Mouse (Mus musculus): ENCODE measurements around the gene Macf1. TPM values are rescaled to one million over a fixed set of nuclear protein-coding genes. Genes with fewer than 3 reads are reported as not detected.
"Not testable (repeated sequence)": the region's sequence is repeated elsewhere in the genome, so short reads cannot be mapped to it uniquely, and the experiment has no call there.

The Macf1 gene
- total RNA-seq, 2 experiments from 2014 or later: 176 to 202 TPM

- no peak for DNase-seq (ENCODE audit: low spot score in 2 of 2)
These were observed 230.4 kb downstream of the Macf1 start for GRCm38 (mm10) chr4:123453729-123454128.

GRCm38 (mm10) chr4:123451991-123452390, 232.2 kb downstream of the Macf1 start:
- no peak for DNase-seq (ENCODE audit: low spot score in 2 of 2)

- no peak for DNase-seq (ENCODE audit: low spot score in 2 of 2)
These were observed 234.9 kb downstream of the Macf1 start for GRCm38 (mm10) chr4:123449304-123449703.

- no peak for DNase-seq (ENCODE audit: low spot score in 2 of 2)
These were observed 236.1 kb downstream of the Macf1 start for GRCm38 (mm10) chr4:123448015-123448414.

GRCm38 (mm10) chr4:123447251-123447650, 236.9 kb downstream of the Macf1 start:
- DNase-seq (ENCODE audit: low spot score in 2 of 2): no peak

GRCm38 (mm10) chr4:123446754-123447153, 237.4 kb downstream of the Macf1 start:
- no peak for DNase-seq (ENCODE audit: low spot score in 2 of 2)

- DNase-seq (ENCODE audit: low spot score in 2 of 2): not testable (repeated sequence)
These were observed 237.9 kb downstream of the Macf1 start for GRCm38 (mm10) chr4:123446221-123446620.

GRCm38 (mm10) chr4:123438414-123438813, 245.7 kb downstream of the Macf1 start:
- DNase-seq (ENCODE audit: low spot score in 2 of 2): no peak

- no peak for DNase-seq (ENCODE audit: low spot score in 2 of 2)
These were observed 251.0 kb downstream of the Macf1 start for GRCm38 (mm10) chr4:123433171-123433570.

- DNase-seq (ENCODE audit: low spot score in 2 of 2): no peak
These were observed 252.2 kb downstream of the Macf1 start for GRCm38 (mm10) chr4:123431936-123432335.

GRCm38 (mm10) chr4:123427900-123428684, 256.1 kb downstream of the Macf1 start:
- DNase-seq (ENCODE audit: low spot score in 2 of 2): no peak

- DNase-seq (ENCODE audit: low spot score in 2 of 2): no peak
These were observed 256.8 kb downstream of the Macf1 start for GRCm38 (mm10) chr4:123427271-123427899.

GRCm38 (mm10) chr4:123426429-123427080, 257.6 kb downstream of the Macf1 start:
- no peak for DNase-seq (ENCODE audit: low spot score in 2 of 2)

GRCm38 (mm10) chr4:123425672-123426272, 258.4 kb downstream of the Macf1 start:
- no peak for DNase-seq (ENCODE audit: low spot score in 2 of 2)

- no peak for DNase-seq (ENCODE audit: low spot score in 2 of 2)
These were observed 260.1 kb downstream of the Macf1 start for GRCm38 (mm10) chr4:123424050-123424449.

GRCm38 (mm10) chr4:123422828-123423227, 261.3 kb downstream of the Macf1 start:
- no peak for DNase-seq (ENCODE audit: low spot score in 2 of 2)

GRCm38 (mm10) chr4:123418032-123418431, 266.1 kb downstream of the Macf1 start:
- DNase-seq (ENCODE audit: low spot score in 2 of 2): no peak

- DNase-seq (ENCODE audit: low spot score in 2 of 2): no peak
These were observed 266.7 kb downstream of the Macf1 start for GRCm38 (mm10) chr4:123417478-123417877.

GRCm38 (mm10) chr4:123416829-123417228, 267.3 kb downstream of the Macf1 start:
- DNase-seq (ENCODE audit: low spot score in 2 of 2): no peak

- no peak for DNase-seq (ENCODE audit: low spot score in 2 of 2)
These were observed 268.6 kb downstream of the Macf1 start for GRCm38 (mm10) chr4:123415566-123415965.

GRCm38 (mm10) chr4:123413876-123414275, 270.3 kb downstream of the Macf1 start:
- DNase-seq (ENCODE audit: low spot score in 2 of 2): no peak

GRCm38 (mm10) chr4:123412981-123413380, 271.2 kb downstream of the Macf1 start:
- no peak for DNase-seq (ENCODE audit: low spot score in 2 of 2)

Data from adrenal gland, postnatal 4 days (tissue).